Mouse (Mus musculus) neural tube, embryonic 15.5 days (tissue): Measurements from ENCODE around the gene Vwa8. TPM values are rescaled to one million over a fixed set of nuclear protein-coding genes. Genes with fewer than 3 reads are reported as not detected.

Experiments used
- ATAC-seq: fragments of 200-750 bp; cut with Nextera tagmentation; 2 replicates; pipeline ENCODE4 v1.8.0; 2017; ENCODE audit warnings: mild to moderate bottlenecking, moderate TSS enrichment, moderate library complexity; ENCODE audit not compliant: low FRiP score
- H3K27ac ChIP-seq: fragments of 300-500 bp; sonication (generic); replicated peaks from 2 replicates; pipeline ENCODE4 v1.5.1; 2015; ENCODE audit warnings: mild to moderate bottlenecking, inconsistent platforms
- H3K27me3 ChIP-seq: fragments of 300-500 bp; sonication (generic); replicated peaks from 2 replicates; pipeline ENCODE4 v1.6.1; 2015; ENCODE audit warnings: inconsistent platforms
- H3K36me3 ChIP-seq: fragments of 300-500 bp; sonication (generic); 2 replicates; pipeline ENCODE4 v1.6.1; 2015; ENCODE audit warnings: inconsistent platforms
- H3K4me1 ChIP-seq: fragments of 300-500 bp; sonication (generic); 2 replicates; pipeline ENCODE4 v1.6.1; 2015; ENCODE audit warnings: inconsistent platforms
- H3K4me2 ChIP-seq: fragments of 300-500 bp; sonication (generic); 2 replicates; pipeline ENCODE4 v1.6.1; 2015; ENCODE audit warnings: inconsistent platforms, mild to moderate bottlenecking, moderate library complexity
- H3K4me3 ChIP-seq: fragments of 300-500 bp; sonication (generic); replicated peaks from 2 replicates; pipeline ENCODE4 v1.5.1; 2015; ENCODE audit warnings: mild to moderate bottlenecking, inconsistent platforms
- H3K9ac ChIP-seq: fragments of 300-500 bp; sonication (generic); replicated peaks from 2 replicates; pipeline ENCODE4 v1.6.1; 2015; ENCODE audit warnings: mild to moderate bottlenecking, inconsistent platforms
- H3K9me3 ChIP-seq: fragments of 300-500 bp; sonication (generic); replicated peaks from 2 replicates; pipeline ENCODE4 v1.6.1; 2016; ENCODE audit warnings: inconsistent platforms
- WGBS: fragments of 180-500 bp; shearing (Covaris S2); methylation state at CpG from one replicate; pipeline ENCODE4 v1.1.7; 2015; ENCODE audit warnings: mixed read lengths; 5-methylcytosine and 5-hydroxymethylcytosine counted together
- polyA plus RNA-seq: library from polyadenylated mRNA; unstranded; fragments of >200 nt; fragmentation: Nextera tagmentation; extraction: Ambion mirVana; gene quantifications from 2 replicates; pipeline ENCODE4 v1.2.1, GENCODE M21; 2015

The Vwa8 gene
- polyA plus RNA-seq, 1 experiment from 2014 or later, result 7.5 TPM

DNA sequence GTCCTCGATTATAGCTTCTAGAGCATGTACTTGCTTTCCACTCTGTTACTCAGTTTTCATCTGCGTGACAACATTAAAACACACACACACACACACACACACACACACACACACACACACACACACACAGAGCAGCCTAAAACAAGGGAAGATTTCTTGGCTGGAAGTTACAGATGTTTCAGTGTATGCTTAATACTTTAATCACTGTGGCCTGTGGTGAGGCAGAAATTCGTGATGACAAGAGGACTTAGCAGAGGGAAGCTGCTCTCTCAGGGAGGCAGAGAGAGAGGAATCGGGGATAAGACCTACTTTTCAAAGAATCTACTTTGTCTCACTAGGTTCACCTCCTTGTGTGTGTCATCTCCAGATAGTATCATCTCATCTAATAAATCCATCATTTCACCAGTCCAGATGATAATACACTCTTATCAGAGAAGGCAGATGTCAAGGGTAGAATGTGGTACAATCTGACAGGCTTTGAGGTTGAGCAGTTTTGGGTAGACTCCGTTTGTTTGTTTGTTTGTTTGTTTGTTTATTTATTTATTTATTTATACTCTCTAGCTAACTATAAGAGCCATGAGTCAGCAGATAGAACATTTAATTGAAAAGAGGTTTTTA lies 1.2 kb downstream of the Vwa8 start:
- H3K9me3 ChIP-seq, result no peaks in the 10 kb centered on the region
- H3K4me2 ChIP-seq, result peak overlapping the region; percentile 66
- peak overlapping the region; percentile 74; the same call in 1 of the 2 replicates for H3K4me3 ChIP-seq
- H3K9ac ChIP-seq, result no peak overlapping the region
- H3K27me3 ChIP-seq, result no peaks in the 10 kb centered on the region
- no peak for ATAC-seq
- peaks cover 25% of the 10 kb centered on the region for H3K4me1 ChIP-seq
- H3K27ac ChIP-seq, result no peak overlapping the region
- no peaks in the 10 kb centered on the region for H3K36me3 ChIP-seq
- 48% methylated on average over 5 of the region's 5 CpGs for WGBS

DNA sequence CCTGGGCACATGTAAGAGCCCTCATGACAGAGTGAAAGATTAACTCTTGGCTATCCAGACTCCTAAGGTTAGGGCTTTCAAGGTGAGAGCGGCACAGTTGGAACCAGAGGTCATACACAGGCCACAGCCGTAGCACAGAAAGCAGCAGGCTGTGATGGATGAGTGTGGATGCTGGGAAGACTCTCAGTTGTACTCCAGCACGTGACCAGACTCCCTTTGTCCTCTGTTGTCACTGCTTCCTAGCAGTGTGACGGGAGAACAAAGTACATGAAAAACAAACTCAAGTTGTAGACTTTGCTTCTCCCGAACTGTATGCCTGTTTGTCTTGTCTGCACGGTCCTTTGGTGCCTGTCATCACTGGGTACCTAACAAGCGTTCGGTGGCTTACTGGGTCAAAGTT lies 1.8 kb downstream of the Vwa8 start:
- Histone ChIP-seq H3K27me3 (no peaks in the 10 kb centered on the region), H3K4me3 (no peak overlapping the region), H3K4me1 (peaks cover 25% of the 10 kb centered on the region), H3K9ac (no peak overlapping the region), H3K9me3 (no peaks in the 10 kb centered on the region), H3K27ac (no peak overlapping the region), H3K4me2 (peak overlapping the region; percentile 34), H3K36me3 (no peaks in the 10 kb centered on the region)
- no peak for ATAC-seq
- 7% methylated on average over 8 of the region's 8 CpGs for WGBS

DNA sequence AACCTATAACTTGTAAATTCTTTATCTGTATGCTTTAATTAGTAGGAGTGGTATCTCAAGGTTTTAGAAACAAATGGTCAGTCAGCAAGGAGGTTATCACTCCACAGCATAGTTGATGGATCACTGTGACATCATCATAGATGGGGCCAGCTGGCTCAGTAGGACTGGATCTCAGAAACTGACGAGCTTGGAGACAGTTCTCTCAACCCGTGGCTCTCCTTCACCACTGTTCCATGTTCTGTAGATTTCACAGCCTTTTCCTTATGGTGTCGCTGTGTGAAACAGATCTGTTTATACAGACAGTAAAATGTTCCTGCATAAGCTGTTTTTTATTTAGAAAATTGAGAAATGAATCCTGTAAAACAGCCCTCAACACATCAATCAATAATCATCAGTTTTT lies 2.5 kb downstream of the Vwa8 start:
- Histone ChIP-seq H3K4me3 (no peak overlapping the region), H3K9ac (no peak overlapping the region), H3K36me3 (no peaks in the 10 kb centered on the region), H3K27me3 (no peaks in the 10 kb centered on the region), H3K27ac (no peak overlapping the region), H3K4me2 (no peak overlapping the region), H3K4me1 (peaks cover 25% of the 10 kb centered on the region), H3K9me3 (no peaks in the 10 kb centered on the region)
- ATAC-seq, result no peak
- WGBS, result 46% methylated on average over 3 of the region's 3 CpGs

DNA sequence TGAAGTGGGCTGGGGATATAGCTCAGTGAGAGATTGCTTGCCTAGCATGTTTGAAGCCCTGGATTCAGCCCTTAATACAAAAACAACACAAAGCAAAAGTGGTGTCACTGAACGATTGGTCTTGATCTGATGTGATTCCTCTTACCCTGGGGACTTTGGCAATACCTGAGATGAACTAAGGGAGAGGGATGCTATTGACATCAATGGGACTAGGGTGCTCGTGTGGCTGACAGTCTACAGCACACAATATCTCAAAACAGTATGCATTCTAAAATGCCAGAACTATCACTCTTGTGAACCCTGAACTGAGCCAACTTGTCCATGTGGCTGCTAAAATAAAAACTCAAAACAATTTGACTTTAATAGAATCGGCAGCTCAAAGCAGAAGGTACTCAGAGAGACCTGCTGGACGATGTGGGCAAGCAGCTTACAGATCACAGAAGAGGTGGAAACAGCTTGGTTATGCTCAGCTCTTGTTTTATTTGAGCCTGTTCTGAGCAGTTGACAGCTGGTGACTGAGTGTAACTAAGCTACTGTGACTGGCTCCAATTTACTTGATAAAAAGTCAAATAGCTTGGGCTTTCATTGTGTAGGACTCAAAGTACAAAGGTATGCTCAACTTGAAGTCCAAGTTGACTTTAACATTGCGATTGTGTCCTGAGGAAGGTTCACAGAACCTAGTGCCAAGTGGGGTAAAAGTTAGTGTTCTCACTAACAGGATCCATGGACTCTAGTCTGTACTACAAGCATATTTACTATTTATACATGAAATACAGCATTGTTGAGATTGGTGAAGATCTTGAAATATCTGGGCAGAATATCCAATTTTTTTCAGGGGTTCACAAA lies 3.8 kb downstream of the Vwa8 start:
- no peaks in the 10 kb centered on the region for H3K36me3 ChIP-seq
- H3K27me3 ChIP-seq, result no peaks in the 10 kb centered on the region
- 60% methylated on average over 5 of the region's 5 CpGs for WGBS
- H3K4me2 ChIP-seq, result no peak overlapping the region
- no peak overlapping the region for H3K27ac ChIP-seq
- H3K4me1 ChIP-seq, result peaks cover 25% of the 10 kb centered on the region
- H3K9me3 ChIP-seq, result no peaks in the 10 kb centered on the region
- no peak for ATAC-seq
- no peak overlapping the region for H3K9ac ChIP-seq
- no peak overlapping the region for H3K4me3 ChIP-seq

DNA sequence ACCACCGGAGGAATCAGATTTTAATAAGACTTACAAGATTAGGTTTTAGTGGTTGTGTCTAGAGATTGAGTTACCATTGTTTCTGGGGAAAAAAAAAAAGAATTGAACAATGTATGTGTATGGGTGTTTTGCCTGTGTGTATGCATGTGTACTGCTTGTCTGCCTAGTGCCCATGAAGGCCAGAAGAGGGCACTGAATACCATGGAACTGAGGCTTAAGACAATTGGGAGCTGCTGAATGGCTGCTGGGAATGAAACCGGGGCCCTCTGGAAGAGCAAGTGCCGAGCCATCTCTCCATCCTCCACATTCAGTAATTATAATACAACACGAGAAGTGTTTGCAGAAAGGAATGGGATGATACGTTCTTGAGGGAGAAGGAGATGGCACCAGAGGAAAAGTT lies 12.3 kb downstream of the Vwa8 start:
- WGBS, result 94% methylated on average over 5 of the region's 5 CpGs
- Histone ChIP-seq H3K4me2 (no peak overlapping the region), H3K27me3 (no peaks in the 10 kb centered on the region), H3K9me3 (no peaks in the 10 kb centered on the region), H3K9ac (no peak overlapping the region), H3K27ac (no peak overlapping the region), H3K4me1 (no peaks in the 10 kb centered on the region), H3K4me3 (no peak overlapping the region), H3K36me3 (no peaks in the 10 kb centered on the region)
- ATAC-seq, result no peak

DNA sequence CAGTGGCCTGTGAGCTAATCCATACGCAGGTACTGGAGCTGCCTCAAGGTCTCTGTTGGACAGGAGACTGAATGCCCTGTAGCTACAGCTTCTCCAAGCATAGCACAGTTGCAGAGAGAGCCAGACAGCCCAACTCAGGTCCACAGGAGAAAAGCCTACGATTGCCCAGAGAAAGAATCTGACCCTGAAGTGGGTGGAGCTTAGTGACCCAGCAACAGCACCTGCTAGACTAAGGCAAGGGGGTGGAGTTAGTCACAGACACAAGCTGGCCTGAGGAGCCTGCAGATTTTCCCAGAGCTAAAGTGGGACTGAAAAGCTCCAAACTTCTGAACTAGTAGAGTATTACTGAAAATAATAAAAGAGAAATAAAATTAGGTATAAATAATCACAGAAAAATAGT lies 21.2 kb downstream of the Vwa8 start:
- no peak overlapping the region for H3K4me3 ChIP-seq
- H3K4me1 ChIP-seq, result no peaks in the 10 kb centered on the region
- H3K27ac ChIP-seq, result no peak overlapping the region
- H3K27me3 ChIP-seq, result no peaks in the 10 kb centered on the region
- H3K9me3 ChIP-seq, result no peaks in the 10 kb centered on the region
- H3K4me2 ChIP-seq, result no peak overlapping the region
- WGBS, result 40% methylated on average over 2 of the region's 2 CpGs
- peaks cover 13% of the 10 kb centered on the region for H3K36me3 ChIP-seq
- no peak overlapping the region for H3K9ac ChIP-seq
- no peak for ATAC-seq

DNA sequence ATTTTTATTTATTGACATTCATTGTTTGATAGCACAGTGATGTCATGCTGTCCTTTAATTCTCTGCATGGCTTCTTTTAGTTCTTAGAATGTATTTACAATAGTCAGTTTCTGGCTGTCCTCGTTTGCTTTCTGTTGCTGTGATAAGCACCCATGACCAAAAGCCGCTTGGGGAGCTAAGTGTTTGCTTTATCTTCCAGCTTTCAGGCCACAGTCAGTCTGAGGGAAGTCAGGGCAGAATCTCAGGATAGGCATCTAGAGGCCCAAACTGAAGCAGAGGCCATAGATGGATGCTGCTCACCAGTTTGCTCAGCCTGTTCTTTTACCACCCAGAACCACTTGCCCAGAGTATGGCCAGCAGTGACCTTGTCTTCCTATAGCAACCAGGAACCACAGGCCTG lies 28.3 kb downstream of the Vwa8 start:
- no peak overlapping the region for H3K27ac ChIP-seq
- no peaks in the 10 kb centered on the region for H3K27me3 ChIP-seq
- 71% methylated on average over 2 of the region's 2 CpGs for WGBS
- H3K9ac ChIP-seq, result no peak overlapping the region
- H3K4me3 ChIP-seq, result no peak overlapping the region
- H3K4me2 ChIP-seq, result no peak overlapping the region
- no peaks in the 10 kb centered on the region for H3K9me3 ChIP-seq
- H3K4me1 ChIP-seq, result no peaks in the 10 kb centered on the region
- H3K36me3 ChIP-seq, result 0 out of 2 replicates have a peak, but pooled peaks cover 5% of the 10 kb centered on the region
- no peak for ATAC-seq

DNA sequence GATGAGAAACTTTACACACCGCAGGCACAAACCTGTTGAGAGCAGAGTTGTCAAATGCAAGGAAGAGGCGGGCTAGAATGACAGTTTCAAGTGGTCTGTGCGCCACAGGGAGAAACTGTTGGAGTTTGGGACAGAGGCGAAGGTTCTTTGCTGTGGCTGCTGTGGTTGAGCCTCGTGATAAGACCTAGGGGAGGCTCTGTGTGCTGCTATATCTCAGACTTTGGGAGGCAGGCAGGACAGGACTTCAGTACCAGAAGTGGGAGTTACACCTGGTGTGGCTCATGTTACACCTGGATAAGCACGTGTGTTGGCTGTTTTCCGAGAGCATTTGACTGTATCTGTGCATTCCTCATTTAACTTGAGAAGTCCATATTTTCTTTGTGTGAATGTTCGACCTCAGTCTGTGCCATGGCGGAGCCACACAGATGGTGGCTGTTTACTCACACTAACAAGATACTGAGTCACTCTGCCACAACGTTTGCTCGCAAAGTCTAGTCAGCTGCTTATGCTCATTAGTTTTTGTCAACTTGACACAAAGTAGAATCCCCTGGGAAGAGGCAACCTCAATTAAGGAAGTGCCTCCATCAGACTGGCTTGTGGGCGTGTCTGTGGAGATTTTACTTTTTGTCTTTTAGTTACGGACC lies 29.7 kb downstream of the Vwa8 start:
- Histone ChIP-seq H3K9me3 (no peaks in the 10 kb centered on the region), H3K9ac (no peak overlapping the region), H3K27ac (no peak overlapping the region), H3K36me3 (no peaks in the 10 kb centered on the region), H3K27me3 (no peaks in the 10 kb centered on the region), H3K4me3 (no peak overlapping the region), H3K4me1 (no peaks in the 10 kb centered on the region), H3K4me2 (no peak overlapping the region)
- no peak for ATAC-seq
- WGBS, result 83% methylated on average over 13 of the region's 13 CpGs

DNA sequence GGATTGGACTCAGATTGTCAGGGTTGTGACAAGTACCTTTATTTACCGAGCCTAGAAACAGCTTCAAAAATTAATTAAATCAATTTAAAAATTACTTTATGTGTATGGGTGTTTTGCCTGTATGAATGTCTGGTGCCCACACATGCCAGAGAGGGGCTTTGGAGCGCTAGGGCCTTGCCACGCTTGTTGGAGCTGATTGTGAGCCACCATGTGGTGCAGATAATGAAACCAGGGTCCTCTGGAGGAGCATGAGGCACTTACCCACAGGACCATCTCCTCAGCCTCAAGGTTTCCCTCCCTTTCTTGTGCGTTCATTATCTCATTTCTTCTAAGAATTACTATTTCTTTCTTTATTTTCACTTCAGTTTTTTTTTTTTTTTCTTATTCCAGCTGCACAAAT lies 32.0 kb downstream of the Vwa8 start:
- no peak overlapping the region for H3K9ac ChIP-seq
- no peaks in the 10 kb centered on the region for H3K9me3 ChIP-seq
- H3K4me1 ChIP-seq, result no peaks in the 10 kb centered on the region
- H3K4me3 ChIP-seq, result no peak overlapping the region
- 77% methylated on average over 4 of the region's 4 CpGs for WGBS
- H3K4me2 ChIP-seq, result no peak overlapping the region
- no peaks in the 10 kb centered on the region for H3K27me3 ChIP-seq
- no peaks in the 10 kb centered on the region for H3K36me3 ChIP-seq
- no peak overlapping the region for H3K27ac ChIP-seq
- no peak for ATAC-seq

DNA sequence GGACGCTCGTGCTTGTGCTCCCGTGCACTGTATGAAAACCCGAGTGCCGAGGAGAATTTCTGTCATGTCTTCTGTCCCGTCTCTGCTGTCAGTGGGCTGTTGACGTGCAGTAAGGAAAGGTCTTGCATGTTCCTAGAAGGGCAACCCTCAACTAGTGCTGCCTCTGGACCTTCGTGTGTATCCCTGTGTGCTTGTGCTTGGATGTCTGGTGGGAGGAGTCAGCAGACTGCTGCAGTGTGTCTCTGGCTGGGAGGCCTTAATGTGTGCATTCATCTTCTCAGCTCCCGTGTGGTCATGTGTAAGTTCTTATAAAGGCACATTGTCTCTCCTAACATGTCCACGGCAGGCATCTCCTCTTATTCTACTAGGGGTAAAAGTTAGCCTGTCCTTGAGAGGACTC lies 32.7 kb downstream of the Vwa8 start:
- 64% methylated on average over 10 of the region's 10 CpGs for WGBS
- no peak overlapping the region for H3K4me2 ChIP-seq
- no peaks in the 10 kb centered on the region for H3K27me3 ChIP-seq
- H3K9ac ChIP-seq, result no peak overlapping the region
- H3K9me3 ChIP-seq, result no peaks in the 10 kb centered on the region
- ATAC-seq, result no peak
- no peaks in the 10 kb centered on the region for H3K36me3 ChIP-seq
- H3K4me1 ChIP-seq, result no peaks in the 10 kb centered on the region
- H3K27ac ChIP-seq, result no peak overlapping the region
- no peak overlapping the region for H3K4me3 ChIP-seq

DNA sequence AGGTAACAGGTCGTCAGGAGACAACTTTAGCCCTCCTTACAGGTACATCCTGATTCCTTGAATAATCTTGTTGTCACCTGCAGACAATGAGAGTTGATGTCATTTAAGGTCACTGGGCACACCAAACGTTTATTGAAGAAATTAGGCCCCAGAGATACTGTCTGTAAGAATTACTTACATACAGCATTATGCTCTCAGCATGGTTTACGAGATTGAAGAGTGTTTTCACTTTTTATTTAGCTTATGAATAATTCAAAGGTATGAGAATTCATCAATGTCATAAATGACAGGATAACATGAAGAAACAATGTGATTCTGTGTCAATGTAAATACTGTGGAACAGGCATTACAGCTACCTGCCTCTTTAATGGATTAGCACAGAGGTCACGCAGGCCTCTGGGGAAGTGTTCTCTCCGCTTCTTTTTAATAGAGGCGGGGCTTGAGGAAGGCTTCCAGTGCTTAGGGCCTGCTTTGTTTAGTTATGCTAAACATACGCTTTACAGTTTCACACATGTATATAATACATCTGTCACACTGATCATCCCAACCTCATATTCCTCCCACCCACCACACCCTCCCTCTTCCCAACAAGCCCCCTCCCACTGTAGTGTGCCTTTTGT lies 37.2 kb downstream of the Vwa8 start:
- Histone ChIP-seq H3K27ac (no peak overlapping the region), H3K27me3 (no peaks in the 10 kb centered on the region), H3K36me3 (no peaks in the 10 kb centered on the region), H3K4me3 (no peak overlapping the region), H3K9ac (no peak overlapping the region), H3K9me3 (no peaks in the 10 kb centered on the region), H3K4me1 (no peaks in the 10 kb centered on the region), H3K4me2 (no peak overlapping the region)
- no peak for ATAC-seq
- 55% methylated on average over 7 of the region's 7 CpGs for WGBS
